Mouse (Mus musculus) brain, embryonic 14.5 days (tissue): ENCODE measurements around the gene Tead1.

Experiments
- CTCF ChIP-seq: fragments of 200-500 bp; IDR thresholded peaks from 2 replicates; pipeline ENCODE4 v1.5.1; 2012; ENCODE audit warnings: inconsistent platforms, mild to moderate bottlenecking, moderate library complexity, borderline replicate concordance; ENCODE audit not compliant: insufficient read depth, insufficient read length; ENCODE audit errors: extremely low read depth
- POLR2A ChIP-seq: fragments of 200-500 bp; IDR thresholded peaks from 2 replicates; pipeline ENCODE4 v1.6.1; 2012; ENCODE audit warnings: mild to moderate bottlenecking, inconsistent platforms, borderline replicate concordance; ENCODE audit not compliant: poor library complexity, insufficient read depth, insufficient read length, severe bottlenecking; ENCODE audit errors: extremely low read depth

GRCm38 (mm10) chr7:112747836-112748235 lies 68.7 kb downstream of the Tead1 start:
- TF ChIP-seq POLR2A = no peak
- TF ChIP-seq CTCF = no peak
